Mouse (Mus musculus) mature B cell (primary cell): ENCODE data around the gene Ppp2r3a.

ENCODE experiments used
- in situ Hi-C: fragments of 300-500 bp; cut with MboI; formaldehyde crosslinking; loops from 2 replicates; pipeline ENCODE4 v1.14.3; 2019

Gene Ppp2r3a

DNA sequence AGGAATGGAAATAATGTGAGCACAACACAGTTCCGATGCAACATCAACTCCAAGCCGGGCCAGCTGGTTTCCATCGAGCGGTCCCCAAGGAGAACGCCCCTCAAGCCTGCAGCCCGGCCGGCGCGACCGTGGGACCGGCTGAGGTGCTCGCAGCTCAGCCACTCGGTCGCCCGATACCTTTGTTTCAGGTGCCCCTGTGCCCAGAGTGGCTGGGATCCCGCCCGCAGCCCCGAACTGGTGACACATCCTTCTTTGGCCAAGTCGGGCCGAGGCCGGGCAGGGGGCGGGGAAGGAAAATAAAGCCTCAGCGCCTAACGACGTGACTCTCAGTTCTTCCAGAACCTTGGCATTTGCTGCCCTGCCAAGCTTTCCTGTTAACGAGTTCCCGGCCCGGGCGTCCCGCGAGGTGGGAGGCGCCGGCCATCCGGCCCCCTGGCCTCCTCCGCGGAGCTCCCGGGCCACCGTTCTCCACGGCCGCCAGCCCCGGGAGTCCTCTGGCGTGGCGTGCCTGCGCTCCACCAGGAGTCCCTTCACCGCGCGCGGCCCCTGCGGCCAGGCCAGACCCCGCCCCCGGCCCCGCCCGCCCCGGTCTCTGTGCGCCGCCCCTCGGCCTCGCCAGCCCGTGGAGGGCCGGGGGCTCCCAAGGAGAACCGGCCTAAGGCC lies 483 bp downstream of the Ppp2r3a start:
- in situ Hi-C loops: no loop called here

DNA sequence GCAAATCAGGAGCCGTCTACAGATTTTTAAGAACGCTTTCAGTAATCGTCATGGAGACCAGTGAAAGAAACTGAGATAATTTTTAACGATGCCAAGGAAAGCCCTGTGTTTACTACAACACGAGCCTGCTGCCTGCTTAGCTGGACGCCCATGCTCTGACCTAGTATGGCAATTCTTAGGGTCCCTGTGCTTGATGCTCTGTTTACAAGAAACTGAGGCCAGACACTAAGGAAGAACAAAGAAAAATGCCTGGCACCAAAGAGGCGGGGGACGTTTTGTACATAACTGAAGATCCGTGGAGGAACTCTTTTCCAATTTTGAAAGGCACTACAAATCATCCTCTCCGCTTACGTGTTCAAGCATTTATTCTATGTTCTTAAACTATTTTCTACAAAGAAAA lies 1.1 kb downstream of the Ppp2r3a start:
- in situ Hi-C loops: no loop called here

- in situ Hi-C loops: no loop called here
These were observed 2.0 kb downstream of the Ppp2r3a start for GRCm38 (mm10) chr9:101249626-101250025.

GRCm38 (mm10) chr9:101247541-101247940 lies 4.1 kb downstream of the Ppp2r3a start:
- in situ Hi-C loops: no loop called here

DNA sequence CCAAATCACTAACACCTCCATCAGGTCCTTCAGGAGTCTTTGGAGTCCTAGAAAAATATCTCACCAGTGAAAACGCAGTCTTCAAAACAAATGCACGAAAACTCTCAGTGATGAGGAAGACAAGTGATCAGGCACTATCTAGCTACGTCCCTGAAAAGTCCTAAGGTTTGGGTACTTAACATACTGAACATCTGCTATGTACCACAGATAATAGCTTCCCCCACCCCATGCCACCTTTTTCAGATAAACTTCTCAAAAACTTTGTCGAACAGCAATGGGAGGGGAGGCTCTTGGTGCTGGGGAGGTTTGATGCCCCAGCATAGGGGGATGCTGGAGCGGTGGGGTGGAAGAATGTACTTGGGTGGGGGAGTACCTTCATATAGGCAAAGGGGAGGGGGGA lies 6.1 kb downstream of the Ppp2r3a start:
- in situ Hi-C loops: no loop called here

DNA sequence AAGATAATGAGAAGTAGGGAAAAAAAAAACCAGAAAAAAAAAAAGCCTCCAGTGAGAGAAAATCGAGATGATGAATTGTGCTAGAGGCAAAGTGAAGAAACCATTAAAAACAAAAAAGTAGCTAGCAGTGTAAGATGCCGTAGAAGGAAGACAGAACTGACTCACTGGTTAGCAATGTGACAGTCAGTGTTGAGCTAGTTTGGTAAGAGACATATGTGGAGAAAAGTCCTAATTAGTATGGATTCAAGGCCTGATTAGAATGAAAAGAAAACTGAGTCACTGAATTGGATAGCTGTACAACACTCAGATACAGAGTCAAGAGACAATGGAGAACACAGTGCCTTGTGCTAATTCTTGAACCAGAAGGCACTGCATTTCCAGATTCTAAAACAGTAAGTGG lies 7.9 kb downstream of the Ppp2r3a start:
- in situ Hi-C loops: no loop called here

DNA sequence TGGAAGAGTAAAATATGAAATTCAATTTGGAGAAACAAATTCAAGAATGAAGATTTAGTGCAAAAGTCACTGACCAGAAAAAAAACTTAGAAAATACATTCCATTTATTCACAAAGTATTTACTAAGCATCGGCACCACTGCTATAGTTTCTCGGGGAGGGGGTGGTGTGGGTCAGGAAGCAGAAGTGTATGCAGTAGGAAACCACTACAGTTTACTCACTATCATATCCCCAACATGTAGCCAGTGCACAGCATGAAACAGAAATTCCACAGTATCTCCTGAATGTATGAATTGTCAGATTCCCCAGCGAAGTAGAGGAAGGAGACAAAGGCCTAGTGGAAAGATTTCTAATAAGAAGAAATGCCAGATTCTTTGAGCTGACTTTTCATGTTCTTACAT lies 11.4 kb downstream of the Ppp2r3a start:
- in situ Hi-C loops: no loop called here

- in situ Hi-C loops: no loop called here
These were observed 15.8 kb downstream of the Ppp2r3a start for GRCm38 (mm10) chr9:101235786-101236185.

DNA sequence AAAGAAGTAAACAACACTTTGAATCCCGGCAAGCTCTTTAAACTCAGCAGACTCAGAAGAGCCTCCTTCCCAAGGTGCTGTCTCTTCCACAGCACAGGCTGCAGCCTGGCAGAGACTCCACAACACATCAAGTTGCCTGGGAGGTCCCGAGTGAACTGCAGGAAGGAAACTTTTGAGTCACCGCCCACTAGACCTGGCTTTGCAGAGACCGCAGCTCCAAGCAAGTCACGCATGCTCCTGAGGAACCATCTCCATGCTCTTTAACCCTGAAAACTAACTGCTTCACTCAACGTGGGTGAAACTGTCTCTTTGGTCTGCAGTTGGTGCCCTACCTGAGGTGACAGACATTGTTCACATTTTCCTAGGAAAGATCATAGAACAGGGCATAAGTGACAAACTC lies 19.6 kb downstream of the Ppp2r3a start:
- in situ Hi-C loops: no loop called here

GRCm38 (mm10) chr9:101230028-101230427 lies 21.6 kb downstream of the Ppp2r3a start:
- in situ Hi-C loops: no loop called here

DNA sequence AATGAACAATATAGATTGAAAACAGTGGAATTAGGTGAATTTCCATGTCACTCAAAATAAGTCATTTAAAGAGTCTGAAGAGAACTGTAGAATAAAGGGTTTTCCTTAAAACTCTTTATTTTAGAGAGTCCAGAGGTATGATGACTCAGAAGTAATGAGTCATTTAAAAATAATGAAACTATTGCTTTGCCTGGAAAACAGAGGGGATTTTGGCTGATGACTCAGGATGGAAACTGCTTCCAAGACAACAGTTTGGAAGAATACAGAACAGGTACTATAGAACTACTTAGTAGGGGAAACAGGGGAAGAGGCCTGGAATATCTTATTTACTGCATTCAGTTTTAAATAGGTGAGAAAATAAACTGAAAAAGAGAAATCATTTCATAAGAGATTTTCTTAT lies 22.7 kb downstream of the Ppp2r3a start:
- in situ Hi-C loops: no loop called here

DNA sequence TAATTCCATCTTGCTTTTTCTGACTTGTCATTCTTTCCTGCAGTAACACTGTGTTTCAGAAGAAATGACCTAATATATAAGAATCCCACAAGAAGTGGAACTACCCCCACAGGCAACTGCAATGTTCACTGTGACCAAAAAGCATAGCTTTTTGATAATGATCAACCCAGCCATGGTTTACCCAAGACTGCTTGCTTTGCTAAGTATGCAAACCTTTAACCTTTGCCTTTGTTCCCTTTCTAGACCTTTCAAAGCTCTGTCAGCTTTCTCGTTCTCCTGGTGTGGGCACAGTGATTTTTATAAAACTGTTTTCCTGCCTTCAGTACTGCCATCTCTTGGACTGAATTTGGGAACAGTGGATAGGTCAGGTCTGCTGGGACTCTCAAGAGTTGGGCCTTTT lies 43.6 kb downstream of the Ppp2r3a start:
- in situ Hi-C loops: no loop called here

DNA sequence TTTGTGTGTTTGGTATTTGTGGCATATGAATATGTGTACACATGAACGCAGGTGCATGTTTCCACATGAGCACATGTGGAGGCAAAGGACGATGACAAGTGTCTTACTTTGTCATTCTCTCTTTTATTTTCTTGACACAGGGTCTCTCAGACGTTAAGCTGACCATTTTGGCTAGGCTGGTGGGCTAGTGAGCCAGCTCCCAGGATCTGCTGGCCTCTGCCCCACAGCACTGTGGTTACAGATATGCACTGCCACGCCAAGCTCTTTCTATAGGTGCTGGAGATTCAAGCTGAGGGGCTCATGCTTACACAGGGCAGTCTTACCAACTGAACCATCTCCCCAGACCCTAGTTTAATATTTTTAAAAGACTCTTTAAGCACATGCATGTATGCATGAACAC lies 45.1 kb downstream of the Ppp2r3a start:
- in situ Hi-C loops: no loop called here

DNA sequence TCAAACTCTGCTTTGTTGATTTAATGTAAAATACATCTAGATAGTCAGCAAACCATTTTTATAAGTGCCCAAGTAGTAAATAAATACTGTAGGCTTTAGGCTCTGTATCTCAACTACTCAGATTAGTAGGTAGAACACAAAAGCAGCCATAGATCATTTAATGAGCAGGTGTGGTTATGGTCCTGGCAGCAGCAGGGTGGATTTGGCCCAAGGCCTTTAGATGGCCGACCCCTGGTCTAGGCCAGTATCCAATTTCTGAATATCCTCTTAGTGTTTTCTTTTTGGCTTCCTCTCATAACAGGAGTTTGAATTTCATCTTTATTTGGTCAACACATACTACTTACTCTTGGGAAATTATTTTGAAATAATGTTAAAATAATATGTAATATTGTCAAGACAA lies 46.4 kb downstream of the Ppp2r3a start:
- in situ Hi-C loops: no loop called here

DNA sequence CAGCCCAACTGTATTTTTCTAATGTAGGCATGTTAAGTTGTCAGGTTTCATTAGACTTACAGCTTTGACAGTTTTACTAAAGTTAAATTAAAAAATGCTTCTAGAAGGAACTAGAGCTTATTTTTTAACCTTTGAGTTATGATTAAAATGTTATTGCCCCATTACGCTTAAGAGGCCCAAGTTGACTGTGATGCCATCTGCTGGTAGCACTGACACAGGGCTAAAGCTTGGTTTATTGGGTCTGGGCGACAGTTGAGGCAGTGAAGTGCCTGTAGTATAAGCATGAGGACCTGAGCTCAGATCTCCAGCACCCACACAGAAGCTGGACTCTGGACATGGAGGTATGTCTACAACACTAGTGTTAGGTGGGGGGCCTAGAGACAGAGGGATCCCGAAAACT lies 47.5 kb downstream of the Ppp2r3a start:
- in situ Hi-C loops: no loop called here

DNA sequence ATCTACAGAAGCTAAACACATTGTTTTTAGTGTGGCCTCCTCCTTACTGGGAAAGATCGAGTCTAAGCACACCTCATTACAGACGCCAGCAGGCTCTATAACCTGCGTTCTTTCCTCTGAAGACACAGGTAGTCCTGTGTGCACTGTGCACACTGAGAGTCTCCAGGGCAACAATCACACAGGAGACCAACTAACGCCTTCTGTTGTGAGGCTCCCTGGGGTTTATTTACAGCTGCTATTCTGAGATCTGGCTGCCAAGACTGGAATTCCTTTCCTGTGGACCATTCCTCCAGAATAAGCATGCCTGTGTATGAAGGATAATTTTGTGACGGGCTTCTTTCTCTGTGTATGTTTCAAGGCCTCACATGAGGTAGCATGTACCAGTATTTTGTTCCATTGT lies 51.0 kb downstream of the Ppp2r3a start:
- in situ Hi-C loops: no loop called here

DNA sequence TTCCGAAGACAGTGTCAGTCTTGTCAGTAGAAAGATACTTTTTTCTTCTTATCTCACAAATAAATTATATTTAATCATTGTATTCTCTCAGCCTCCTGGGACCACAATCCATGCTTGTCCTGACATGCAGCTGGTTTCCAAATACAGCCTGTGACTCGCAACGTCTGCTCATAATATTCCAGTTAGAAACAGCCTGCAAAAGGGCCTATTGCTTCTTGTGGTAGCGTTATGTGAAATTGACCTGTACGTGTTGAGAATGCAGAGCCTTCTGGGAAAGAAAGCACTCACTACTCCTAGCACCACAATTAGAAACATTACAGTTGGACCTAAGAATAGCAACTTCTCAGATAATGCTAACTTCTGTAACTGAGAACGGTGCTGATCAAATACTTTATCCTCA lies 52.8 kb downstream of the Ppp2r3a start:
- in situ Hi-C loops: no loop called here

- in situ Hi-C loops: no loop called here
These were observed 53.3 kb downstream of the Ppp2r3a start for GRCm38 (mm10) chr9:101198261-101198660.

GRCm38 (mm10) chr9:101181962-101182701 lies 69.5 kb downstream of the Ppp2r3a start:
- in situ Hi-C loops: no loop called here

- in situ Hi-C loops: no loop called here
These were observed 70.3 kb downstream of the Ppp2r3a start for GRCm38 (mm10) chr9:101181291-101181690.

DNA sequence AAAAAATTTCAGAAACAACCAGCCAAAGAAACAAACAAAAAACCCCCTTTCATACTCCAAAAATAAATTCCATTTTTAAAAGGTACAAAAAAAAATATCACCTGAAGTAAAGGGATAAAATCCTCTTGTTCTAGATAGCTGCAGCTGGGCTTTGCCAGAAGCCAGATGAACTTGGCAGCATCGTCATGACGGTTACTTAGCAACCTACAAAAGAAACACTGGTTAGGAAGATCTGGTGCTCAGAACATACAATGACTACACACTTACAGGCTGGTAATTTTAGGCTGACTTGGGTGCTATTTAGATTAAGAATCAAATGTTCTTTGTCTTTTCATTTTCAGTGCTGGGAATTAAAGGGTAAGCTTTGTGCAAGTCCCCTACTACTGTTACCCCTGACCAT lies 71.4 kb downstream of the Ppp2r3a start:
- in situ Hi-C loops: no loop called here

GRCm38 (mm10) chr9:101160627-101161026 lies 91.0 kb downstream of the Ppp2r3a start:
- in situ Hi-C loops: no loop called here

- in situ Hi-C loops: no loop called here
These were observed 91.5 kb downstream of the Ppp2r3a start for GRCm38 (mm10) chr9:101160092-101160491.

DNA sequence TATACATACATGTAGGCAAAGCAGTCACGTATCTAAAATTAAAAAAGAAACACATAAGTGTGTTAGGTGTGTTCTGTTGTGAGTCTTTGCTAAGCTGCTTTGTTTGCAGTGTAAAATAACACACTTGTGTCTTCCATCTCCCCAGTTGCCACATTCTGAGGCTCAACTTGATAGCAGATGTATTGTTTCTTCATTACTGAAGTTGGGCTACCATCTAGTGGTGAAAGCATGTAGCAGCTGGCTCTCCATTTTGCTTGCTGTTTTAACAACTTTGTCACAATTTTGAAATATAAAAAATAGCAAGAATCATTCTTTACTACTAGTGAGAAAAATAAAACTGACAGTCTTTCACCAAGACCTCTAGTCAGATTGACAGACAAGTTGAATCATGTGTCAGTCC lies 92.2 kb downstream of the Ppp2r3a start:
- in situ Hi-C loops: loop anchor here (10.0 kb wide), 1 partner anchor 705 kb away; no protein-coding TSS in a partner anchor
